Mouse (Mus musculus) heart, embryonic 16.5 days (tissue): Measurements from ENCODE around the gene Cox5b. TPM values are rescaled to one million over a fixed set of nuclear protein-coding genes. Genes with fewer than 3 reads are reported as not detected.
"Not testable (repeated sequence)": the region's sequence is repeated elsewhere in the genome, so short reads cannot be mapped to it uniquely, and the experiment has no call there.

Experiments
- ATAC-seq: fragments of 200-750 bp; cut with Nextera tagmentation; replicated peaks from 2 replicates; pipeline ENCODE4 v1.8.0; 2017; ENCODE audit warnings: moderate number of reproducible peaks; ENCODE audit not compliant: insufficient read depth, low FRiP score; ENCODE audit errors: extremely low read depth
- H3K27ac ChIP-seq: fragments of 300-500 bp; sonication (generic); 2 replicates; pipeline ENCODE4 v1.5.1; 2014; ENCODE audit warnings: mild to moderate bottlenecking, low read length, control low read depth, moderate library complexity
- H3K27me3 ChIP-seq: fragments of 300-500 bp; sonication (generic); 2 replicates; pipeline ENCODE4 v1.6.1; 2014; ENCODE audit warnings: low read length, mixed read lengths; ENCODE audit not compliant: control insufficient read depth, insufficient read depth
- H3K36me3 ChIP-seq: fragments of 300-500 bp; sonication (generic); 2 replicates; pipeline ENCODE4 v1.6.1; 2014; ENCODE audit not compliant: control insufficient read depth, insufficient read depth
- H3K4me1 ChIP-seq: fragments of 300-500 bp; sonication (generic); 2 replicates; pipeline ENCODE4 v1.6.1; 2014; ENCODE audit warnings: low read length, mixed read lengths; ENCODE audit not compliant: control insufficient read depth, insufficient read depth
- H3K4me2 ChIP-seq: fragments of 300-500 bp; sonication (generic); 2 replicates; pipeline ENCODE4 v1.6.1; 2014; ENCODE audit warnings: low read depth, mild to moderate bottlenecking, control low read depth, low read length
- H3K4me3 ChIP-seq: fragments of 300-500 bp; sonication (generic); 2 replicates; pipeline ENCODE4 v1.5.1; 2014; ENCODE audit warnings: mild to moderate bottlenecking, control low read depth, low read length
- H3K9ac ChIP-seq: fragments of 300-500 bp; sonication (generic); 2 replicates; pipeline ENCODE4 v1.6.1; 2014; ENCODE audit warnings: low read length, control low read depth
- H3K9me3 ChIP-seq: fragments of 300-500 bp; sonication (generic); replicated peaks from 2 replicates; pipeline ENCODE4 v1.6.1; 2016; ENCODE audit warnings: low read length; ENCODE audit not compliant: control insufficient read depth
- WGBS: fragments of 180-500 bp; shearing (Covaris S2); extraction: QIAGEN DNeasy Blood & Tissue Kit; methylation state at CpG from one replicate; pipeline ENCODE4 v1.1.7; 2014; 5-methylcytosine and 5-hydroxymethylcytosine counted together
- polyA plus RNA-seq: library from polyadenylated mRNA; unstranded; fragments of >200 nt; fragmentation: Nextera tagmentation; extraction: Ambion mirVana; gene quantifications from 2 replicates; pipeline ENCODE4 v1.2.1, GENCODE M21; 2015

Gene Cox5b
- polyA plus RNA-seq, 1 experiment from 2014 or later = 1,342 TPM

DNA sequence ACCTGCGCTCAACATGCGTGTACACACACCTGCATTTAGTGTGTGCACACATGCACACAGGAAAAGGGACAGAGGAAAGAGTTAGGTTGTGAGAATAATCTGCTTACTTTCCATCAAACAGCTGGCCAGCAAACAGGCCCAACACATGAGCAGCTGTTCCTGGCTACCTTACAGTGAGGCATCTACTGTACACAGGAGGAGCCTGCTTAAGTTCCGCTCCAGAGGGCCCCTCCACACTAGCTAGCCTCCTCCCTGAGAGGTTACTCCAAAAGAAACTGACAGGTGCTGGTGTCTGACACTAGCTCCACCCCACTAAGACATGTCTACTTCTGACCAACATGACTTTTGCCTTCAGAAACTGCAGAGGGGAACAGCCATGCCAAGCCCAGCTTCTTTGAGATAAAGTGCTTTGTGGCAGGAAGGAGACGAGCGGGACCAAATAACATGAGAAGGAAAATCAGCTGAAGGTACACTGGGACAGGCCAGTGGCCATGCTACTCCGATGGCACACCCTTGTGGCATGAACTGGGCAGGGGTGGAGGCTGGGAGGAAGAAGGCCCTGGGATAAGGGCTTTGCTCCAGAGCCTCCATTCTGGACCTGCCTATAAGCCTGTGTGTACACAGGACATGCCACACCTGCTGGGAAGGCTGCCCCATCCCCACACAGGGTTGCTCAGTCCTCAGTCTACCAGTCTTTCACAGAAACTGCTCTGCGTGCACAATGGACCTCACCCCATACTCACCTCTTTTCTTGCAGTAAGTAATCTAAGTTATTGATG is 32.4 kb upstream of the Cox5b start:
- no peaks in the 10 kb centered on the region for H3K9me3 ChIP-seq
- no peak overlapping the region for H3K4me3 ChIP-seq
- H3K4me2 ChIP-seq = no peak overlapping the region
- no peaks in the 10 kb centered on the region for H3K4me1 ChIP-seq
- no peak overlapping the region for H3K9ac ChIP-seq
- H3K36me3 ChIP-seq = no peaks in the 10 kb centered on the region
- no peaks in the 10 kb centered on the region for H3K27me3 ChIP-seq
- H3K27ac ChIP-seq = no peak overlapping the region
- WGBS = 78% methylated on average over 7 of the region's 7 CpGs
- ATAC-seq = no peak

DNA sequence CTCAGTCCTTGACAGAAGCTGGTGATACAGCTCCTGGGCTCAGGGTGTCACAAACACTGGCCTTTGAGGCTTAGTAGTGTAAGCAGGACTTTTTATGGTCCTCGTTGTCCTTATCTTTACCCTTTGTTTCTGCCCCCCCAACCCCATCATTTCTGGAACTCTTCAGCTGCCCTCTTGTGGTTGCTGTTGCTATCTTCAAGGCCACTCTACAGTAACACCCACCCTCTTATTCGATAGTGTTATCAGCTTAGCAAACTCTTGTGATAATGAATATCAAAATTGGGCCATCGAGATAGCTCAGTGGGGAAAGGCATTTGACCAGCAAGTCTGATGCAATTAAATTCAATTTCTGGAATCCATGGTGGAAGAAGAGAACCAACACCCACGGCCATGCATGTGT is 26.8 kb upstream of the Cox5b start:
- Histone ChIP-seq H3K9me3 (no peaks in the 10 kb centered on the region), H3K27ac (no peak overlapping the region), H3K36me3 (no peaks in the 10 kb centered on the region), H3K4me2 (no peak overlapping the region), H3K4me1 (no peaks in the 10 kb centered on the region), H3K4me3 (no peak overlapping the region), H3K9ac (no peak overlapping the region), H3K27me3 (no peaks in the 10 kb centered on the region)
- no peak for ATAC-seq
- WGBS = 43% methylated on average over 4 of the region's 4 CpGs

DNA sequence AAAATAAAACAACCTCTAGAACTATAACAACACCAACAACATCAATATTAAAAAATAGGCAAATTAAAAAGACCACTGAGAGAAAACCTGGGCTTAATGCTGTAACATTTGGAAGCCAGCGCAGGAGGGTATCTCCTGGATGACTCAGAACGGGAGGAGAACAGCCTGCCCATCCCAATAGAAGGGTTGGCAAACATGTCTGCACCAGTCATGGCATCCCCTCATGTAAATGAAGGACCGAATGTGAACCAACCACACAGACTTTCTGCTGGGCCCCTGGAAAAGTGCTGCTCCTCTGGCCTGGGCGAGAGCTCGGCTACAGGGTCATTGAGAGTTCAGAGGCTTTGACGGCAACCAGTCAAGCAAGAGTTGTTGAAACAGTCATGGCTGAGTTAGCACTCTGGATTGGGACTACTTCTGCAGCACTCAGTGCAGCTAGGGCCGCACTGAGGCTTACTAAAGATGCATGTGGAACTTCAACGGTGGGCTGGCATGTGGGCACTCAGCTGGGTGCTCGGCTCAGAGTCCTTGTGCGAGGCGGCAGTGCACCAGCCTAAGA is 26.0 kb upstream of the Cox5b start:
- Histone ChIP-seq H3K9ac (no peak overlapping the region), H3K36me3 (no peaks in the 10 kb centered on the region), H3K9me3 (no peaks in the 10 kb centered on the region), H3K27ac (no peak overlapping the region), H3K4me3 (no peak overlapping the region), H3K27me3 (no peaks in the 10 kb centered on the region), H3K4me2 (no peak overlapping the region), H3K4me1 (no peaks in the 10 kb centered on the region; the same call in 1 of the 2 replicates)
- 69% methylated on average over 11 of the region's 11 CpGs for WGBS
- ATAC-seq = no peak

DNA sequence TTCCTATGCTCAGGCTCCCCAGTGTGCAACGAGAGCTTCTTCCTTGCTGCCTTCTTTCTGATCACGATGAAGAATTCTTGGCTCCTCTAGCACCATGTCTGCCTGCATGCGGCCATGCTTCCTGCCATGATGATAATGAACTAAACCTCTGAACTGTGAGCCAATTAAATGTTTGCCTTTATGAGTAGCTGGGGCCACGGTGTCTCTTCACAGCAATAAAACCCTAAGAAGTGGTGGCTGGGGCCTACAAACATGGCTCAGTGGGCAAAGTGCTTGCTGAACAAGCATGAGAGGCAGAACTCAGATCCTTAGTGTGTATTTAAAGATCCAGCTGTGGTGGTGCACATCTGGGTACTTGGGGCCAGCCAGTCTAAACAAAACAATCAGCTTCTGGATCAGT is 25.3 kb upstream of the Cox5b start:
- no peaks in the 10 kb centered on the region; the same call in 1 of the 2 replicates for H3K4me1 ChIP-seq
- H3K4me2 ChIP-seq = no peak overlapping the region
- H3K4me3 ChIP-seq = no peak overlapping the region
- no peak for ATAC-seq
- no peak overlapping the region for H3K9ac ChIP-seq
- 65% methylated on average over 4 of the region's 4 CpGs for WGBS
- no peak overlapping the region for H3K27ac ChIP-seq
- no peaks in the 10 kb centered on the region for H3K9me3 ChIP-seq
- no peaks in the 10 kb centered on the region for H3K36me3 ChIP-seq
- no peaks in the 10 kb centered on the region for H3K27me3 ChIP-seq

DNA sequence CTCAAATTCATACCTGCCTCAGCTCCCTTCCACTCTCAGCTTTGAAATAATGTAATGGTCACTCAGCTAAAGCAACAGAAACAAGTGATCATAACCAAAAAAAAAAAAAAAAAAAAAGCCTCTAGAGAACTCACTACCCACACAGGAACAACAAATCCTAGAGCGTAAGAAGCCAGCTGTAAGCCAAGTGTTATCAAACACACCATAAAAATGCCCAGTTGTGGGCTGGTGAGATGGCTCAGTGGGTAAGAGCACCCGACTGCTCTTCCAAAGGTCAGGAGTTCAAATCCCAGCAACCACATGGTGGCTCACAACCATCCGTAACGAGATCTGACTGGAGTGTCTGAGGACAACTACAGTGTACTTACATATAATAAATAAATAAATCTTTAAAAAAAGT is 23.2 kb upstream of the Cox5b start:
- not testable (repeated sequence) for H3K4me2 ChIP-seq, H3K4me1 ChIP-seq, H3K27me3 ChIP-seq, H3K27ac ChIP-seq, H3K9ac ChIP-seq, ATAC-seq, H3K9me3 ChIP-seq, H3K36me3 ChIP-seq, H3K4me3 ChIP-seq
- WGBS = 78% methylated on average over 4 of the region's 4 CpGs

DNA sequence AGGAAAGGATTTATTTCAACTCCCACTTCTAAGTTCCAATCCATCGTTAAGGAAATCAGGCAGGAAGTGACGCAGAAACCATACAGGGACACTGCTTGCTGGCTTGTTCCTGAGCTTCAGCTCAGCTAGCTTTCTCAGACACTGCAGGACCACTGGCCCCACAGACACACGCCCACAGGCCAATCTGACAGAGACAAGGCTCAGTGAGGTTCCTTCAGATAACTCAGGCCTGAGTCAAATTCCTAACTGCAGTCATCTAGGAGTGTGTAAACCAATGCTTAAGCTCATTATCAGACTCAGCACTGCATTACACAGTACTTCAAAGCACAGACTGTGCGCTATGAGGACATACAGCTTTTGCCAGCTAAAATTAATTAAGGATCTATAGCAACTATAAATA is 21.0 kb upstream of the Cox5b start:
- H3K4me1 ChIP-seq = no peaks in the 10 kb centered on the region; the same call in 1 of the 2 replicates
- no peak for ATAC-seq
- 35% methylated on average over 4 of the region's 4 CpGs for WGBS
- no peak overlapping the region for H3K9ac ChIP-seq
- no peak overlapping the region for H3K4me2 ChIP-seq
- no peak overlapping the region for H3K27ac ChIP-seq
- no peaks in the 10 kb centered on the region for H3K27me3 ChIP-seq
- no peaks in the 10 kb centered on the region for H3K9me3 ChIP-seq
- H3K36me3 ChIP-seq = no peaks in the 10 kb centered on the region
- H3K4me3 ChIP-seq = no peak overlapping the region

DNA sequence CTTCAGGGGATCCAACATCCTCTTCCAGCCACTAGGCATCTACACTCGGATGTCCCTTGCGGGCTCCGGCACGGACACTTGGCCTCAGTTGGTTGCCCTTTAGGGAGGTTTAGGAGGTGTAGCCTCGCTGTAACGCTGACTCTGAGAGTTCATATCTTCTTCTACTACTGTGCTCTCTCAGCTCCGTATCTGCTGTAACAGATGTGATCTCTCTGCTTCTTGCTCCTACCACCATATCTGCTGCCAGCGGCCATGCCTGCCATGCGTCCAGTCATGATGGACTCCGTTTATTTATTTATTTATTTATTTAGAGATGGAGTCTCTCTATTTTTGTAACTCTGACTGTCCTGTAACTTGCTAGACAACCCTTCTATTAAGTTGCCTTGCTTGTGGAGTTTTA is 20.0 kb upstream of the Cox5b start:
- Histone ChIP-seq H3K4me2 (no peak overlapping the region), H3K27me3 (no peaks in the 10 kb centered on the region), H3K4me3 (no peak overlapping the region), H3K9me3 (no peaks in the 10 kb centered on the region), H3K9ac (no peak overlapping the region), H3K36me3 (no peaks in the 10 kb centered on the region), H3K27ac (no peak overlapping the region), H3K4me1 (no peaks in the 10 kb centered on the region; the same call in 1 of the 2 replicates)
- ATAC-seq = no peak
- 85% methylated on average over 10 of the region's 10 CpGs for WGBS

DNA sequence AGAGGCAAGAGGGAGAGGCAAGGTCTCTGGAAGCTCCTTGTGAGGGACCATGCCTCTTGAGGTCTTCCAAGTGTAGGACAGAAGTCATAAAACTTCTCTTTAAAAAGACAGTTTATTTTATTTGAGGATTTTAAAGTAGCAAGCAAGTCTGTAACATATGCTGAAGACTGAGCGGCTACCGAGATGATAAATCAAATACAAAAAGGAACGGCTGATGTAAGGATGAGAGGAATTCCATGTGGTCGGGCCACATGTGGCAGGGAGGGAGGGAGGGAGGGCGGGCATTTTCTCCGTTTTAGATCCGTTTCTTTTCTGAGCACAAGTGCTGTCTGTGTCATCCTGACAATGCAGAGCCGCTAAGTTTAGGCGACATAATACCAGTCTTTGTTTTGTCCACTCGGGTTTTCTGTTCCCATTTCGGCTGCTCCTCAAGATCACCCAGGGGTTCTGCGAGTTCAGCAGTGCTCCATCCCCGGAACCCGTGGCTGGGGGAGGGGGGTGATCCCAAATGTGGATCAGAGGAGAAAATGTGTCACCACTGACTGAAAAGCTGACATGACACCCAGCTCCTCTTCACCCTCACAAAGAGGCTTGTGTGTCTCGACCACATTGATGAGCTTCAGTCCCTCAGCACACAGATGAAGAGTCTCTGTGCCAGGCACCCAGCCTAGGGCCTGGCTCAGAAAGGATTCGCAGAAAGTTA is 18.4 kb upstream of the Cox5b start:
- Histone ChIP-seq H3K9ac (no peak overlapping the region), H3K4me1 (no peaks in the 10 kb centered on the region; the same call in 1 of the 2 replicates), H3K36me3 (no peaks in the 10 kb centered on the region), H3K4me3 (no peak overlapping the region), H3K4me2 (0 out of 2 replicates have a peak overlapping the region, but pooled peaks have one; percentile 3), H3K27ac (no peak overlapping the region), H3K9me3 (no peaks in the 10 kb centered on the region), H3K27me3 (no peaks in the 10 kb centered on the region)
- WGBS = 51% methylated on average over 16 of the region's 16 CpGs
- ATAC-seq = no peak

DNA sequence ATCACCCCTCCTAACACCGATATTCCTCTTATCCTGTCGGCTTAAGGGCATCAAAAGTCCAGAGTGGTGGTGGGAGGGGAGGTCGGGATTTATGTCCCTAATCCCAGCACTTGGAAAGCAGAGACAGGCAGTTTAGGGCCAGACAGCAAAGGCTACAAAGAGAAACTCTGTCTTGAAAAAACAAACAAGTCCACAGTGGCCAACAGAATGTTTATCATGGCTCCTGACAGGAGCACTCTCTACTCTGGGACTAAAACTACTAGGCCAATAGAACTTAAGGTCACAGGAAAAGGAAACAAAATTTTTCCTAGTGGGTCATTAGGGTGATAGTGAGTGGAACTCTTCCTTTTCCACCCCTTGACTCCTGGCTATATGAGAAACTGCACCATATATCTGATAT is 16.3 kb upstream of the Cox5b start:
- Histone ChIP-seq H3K9me3 (no peaks in the 10 kb centered on the region), H3K36me3 (no peaks in the 10 kb centered on the region), H3K4me2 (no peak overlapping the region), H3K4me3 (no peak overlapping the region), H3K9ac (no peak overlapping the region), H3K4me1 (no peaks in the 10 kb centered on the region; the same call in 1 of the 2 replicates), H3K27ac (no peak overlapping the region), H3K27me3 (no peaks in the 10 kb centered on the region)
- WGBS = 39% methylated on average over 3 of the region's 3 CpGs
- ATAC-seq = no peak
